Comparison of ENCODE assay signal across 19 mouse cellular contexts in the genomic region with DNA sequence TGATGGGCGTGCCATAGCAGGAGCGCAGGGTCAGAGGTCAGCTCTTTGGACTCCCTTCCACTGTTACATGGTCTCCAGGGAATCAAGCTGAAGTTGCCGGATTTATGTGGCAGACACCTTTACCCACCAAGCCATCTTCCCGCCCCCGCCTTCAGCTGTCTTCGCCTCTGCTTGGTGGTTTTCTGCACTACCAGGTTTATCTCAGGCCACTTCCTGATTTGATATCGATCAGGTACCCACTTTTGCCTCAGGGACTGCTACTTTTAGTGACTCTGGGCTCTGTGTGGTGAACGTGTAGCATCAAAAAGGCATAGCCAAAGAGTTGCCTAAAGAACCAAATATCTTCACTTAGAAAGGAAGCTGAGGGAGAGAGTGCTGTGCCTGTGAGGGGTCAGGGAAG.
A peak's percentile ranks its signal among the peaks of the same experiment; 100 is the strongest.
DNase-seq lines count a peak whose midpoint lies in the region; ATAC-seq lines count a peak whose summit lies in the region.
"Had no signal": no experiment of that assay in that cellular context is flagged by ENCODE, and none has a peak within 500 bp of the region (broad histone marks: within the 10 kb centered on the region; RNA-seq: fewer than 3 reads in every experiment).

No protein-coding gene starts in this region.

- no peaks in the 10 kb centered on the region for H3K27me3 ChIP-seq in heart, embryonic 16.5 days (ENCODE audit: control insufficient read depth, insufficient read depth, low read length)
- H3K27me3 ChIP-seq: liver, embryonic 13.5 days; midbrain, embryonic 15.5 days; neural tube, embryonic 13.5 days had no signal

- H3K4me1 ChIP-seq in heart, embryonic 16.5 days (ENCODE audit: control insufficient read depth, insufficient read depth, low read length) = peaks cover 21% of the 10 kb centered on the region

- H3K27ac ChIP-seq in heart, embryonic 16.5 days (ENCODE audit: low read length) = peak overlapping the region; percentile 57
- H3K27ac ChIP-seq: midbrain, embryonic 15.5 days; neural tube, embryonic 13.5 days had no signal

- no peaks in the 10 kb centered on the region for H3K9me3 ChIP-seq in heart, embryonic 16.5 days (replicated peaks; ENCODE audit: control insufficient read depth, low read length)
- H3K9me3 ChIP-seq: hindbrain, embryonic 10.5 days; liver, embryonic 13.5 days; midbrain, embryonic 15.5 days; neural tube, embryonic 13.5 days had no signal

- H3K9ac ChIP-seq in heart, embryonic 16.5 days (ENCODE audit: low read length) = no peak overlapping the region
- H3K9ac ChIP-seq: liver, embryonic 13.5 days; midbrain, embryonic 15.5 days; neural tube, embryonic 13.5 days had no signal

- H3K4me3 ChIP-seq in heart, embryonic 16.5 days (ENCODE audit: low read length) = no peak overlapping the region
- H3K4me3 ChIP-seq: hindbrain, embryonic 10.5 days; liver, embryonic 13.5 days; midbrain, embryonic 15.5 days; neural tube, embryonic 13.5 days had no signal

- ATAC-seq in heart, embryonic 16.5 days (replicated peaks; ENCODE audit: extremely low read depth, insufficient read depth, low FRiP score) = no peak
- peak; percentile 63 for ATAC-seq in activated CD4-positive, CD25-positive, alpha-beta regulatory T cell, adult 4 months
- 0 out of 2 replicates have a peak, but pooled peaks have one; percentile 4 for ATAC-seq in monocyte, adult 5-6 weeks (replicated peaks; ENCODE audit: insufficient number of reproducible peaks, low FRiP score, low TSS enrichment, poor library complexity, severe bottlenecking)
- no peak for ATAC-seq in megakaryocyte progenitor cell, adult 5-6 weeks (replicated peaks; ENCODE audit: poor library complexity)

- WGBS in heart, embryonic 16.5 days = 87% methylated on average over 8 of the region's 8 CpGs

- H3K36me3 ChIP-seq in heart, embryonic 16.5 days (ENCODE audit: control insufficient read depth, insufficient read depth) = 0 out of 2 replicates have a peak, but pooled peaks cover 3% of the 10 kb centered on the region
- H3K36me3 ChIP-seq: liver, embryonic 13.5 days; midbrain, embryonic 15.5 days had no signal

- H3K4me2 ChIP-seq in heart, embryonic 16.5 days (ENCODE audit: low read depth, low read length) = no peak overlapping the region
- H3K4me2 ChIP-seq: liver, embryonic 13.5 days; midbrain, embryonic 15.5 days; neural tube, embryonic 13.5 days had no signal

- intact Hi-C loops in heart, postnatal 25 days (cut with DNase I) = no loop called here

- DNase-seq in heart, postnatal 25 days (ENCODE audit: low spot score) = no peak
- DNase-seq in CD4-positive helper T cell, adult 2 months (ENCODE audit: low read depth, low spot score) = peak; percentile 75
- no peak for DNase-seq in adrenal gland, adult 18-20 months (ENCODE audit: low spot score in 2 of 2)
- DNase-seq in cerebellum, adult 8-10 months = no peak
- DNase-seq: cerebellum, adult 18-20 months; heart, adult 18-20 months; kidney, adult 18-20 months; kidney, postnatal 36 days; left cerebral cortex, postnatal 4 days; liver, embryonic 13.5 days; lung, postnatal 14 days; thymus, postnatal 14 days had no signal

Comparison
In these comparisons a context has a peak if more than half of its experiments do, and no peak if none do; other contexts are left out.
1. ATAC-seq: peak in activated CD4-positive, CD25-positive, alpha-beta regulatory T cell, adult 4 months (single experiment) and monocyte, adult 5-6 weeks (single experiment); none in heart, embryonic 16.5 days (single experiment) and megakaryocyte progenitor cell, adult 5-6 weeks (single experiment).